Mouse (Mus musculus) spleen, postnatal 14 days (tissue): Measurements from ENCODE around the gene Gpr152.
A peak's percentile ranks its signal among the peaks of the same experiment; 100 is the strongest.

Experiments used
- DNase-seq, 2 experiments: peaks; one replicate each; pipeline ENCODE4 v3.0.0; 2021 to 2022; ENCODE audit warnings: low spot score in 2 of 2

The Gpr152 gene

GRCm38 (mm10) chr19:4150567-4151487, 11.2 kb downstream of the Gpr152 start:
- DNase-seq = no peak

- no peak for DNase-seq
These were observed 11.9 kb downstream of the Gpr152 start for GRCm38 (mm10) chr19:4151488-4151860.

GRCm38 (mm10) chr19:4151898-4152297, 12.3 kb downstream of the Gpr152 start:
- no peak for DNase-seq

DNA sequence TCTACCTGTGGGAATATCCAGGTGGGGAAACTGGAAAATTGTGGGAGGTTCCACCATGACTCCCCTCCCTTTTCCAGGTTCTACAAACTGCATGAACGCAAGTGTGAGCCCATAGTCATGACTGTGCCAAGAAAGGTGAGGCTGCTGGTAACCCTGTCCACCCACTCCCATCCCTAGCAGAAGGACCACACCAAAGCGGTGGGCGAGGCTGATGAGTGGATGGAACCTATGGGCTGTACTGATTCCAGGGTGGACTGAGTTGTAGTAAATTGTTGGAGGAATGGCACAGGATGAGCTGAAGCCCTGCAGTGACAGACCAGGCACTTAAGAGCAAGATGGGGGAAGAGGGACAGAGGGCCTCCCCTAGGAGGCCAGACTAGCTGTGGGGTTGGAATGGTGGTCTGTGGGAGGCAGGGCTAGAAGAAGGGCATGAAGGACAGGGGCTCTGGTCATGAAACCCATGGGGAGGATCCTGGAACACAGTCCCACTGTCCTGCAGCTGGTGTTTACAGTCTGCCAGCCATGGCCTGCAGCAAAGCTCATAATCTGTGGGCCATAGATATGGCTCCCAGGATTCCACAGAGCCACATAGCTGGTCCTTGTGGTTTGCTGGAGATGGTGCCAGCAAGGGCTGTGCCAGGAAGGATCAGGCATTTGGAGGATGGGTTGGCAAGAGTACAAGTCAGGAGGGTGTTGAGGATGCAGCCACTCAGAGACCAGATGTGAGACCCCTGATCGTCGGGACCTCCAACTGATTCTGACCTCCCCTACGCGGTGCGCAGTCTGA, 13.1 kb downstream of the Gpr152 start:
- no peak for DNase-seq

GRCm38 (mm10) chr19:4153232-4153654, 13.7 kb downstream of the Gpr152 start, which contains the start of gene Ptprcap:
TSS of gene Ptprcap (plus strand) at chr19:4153604.
- no peak for DNase-seq

DNA sequence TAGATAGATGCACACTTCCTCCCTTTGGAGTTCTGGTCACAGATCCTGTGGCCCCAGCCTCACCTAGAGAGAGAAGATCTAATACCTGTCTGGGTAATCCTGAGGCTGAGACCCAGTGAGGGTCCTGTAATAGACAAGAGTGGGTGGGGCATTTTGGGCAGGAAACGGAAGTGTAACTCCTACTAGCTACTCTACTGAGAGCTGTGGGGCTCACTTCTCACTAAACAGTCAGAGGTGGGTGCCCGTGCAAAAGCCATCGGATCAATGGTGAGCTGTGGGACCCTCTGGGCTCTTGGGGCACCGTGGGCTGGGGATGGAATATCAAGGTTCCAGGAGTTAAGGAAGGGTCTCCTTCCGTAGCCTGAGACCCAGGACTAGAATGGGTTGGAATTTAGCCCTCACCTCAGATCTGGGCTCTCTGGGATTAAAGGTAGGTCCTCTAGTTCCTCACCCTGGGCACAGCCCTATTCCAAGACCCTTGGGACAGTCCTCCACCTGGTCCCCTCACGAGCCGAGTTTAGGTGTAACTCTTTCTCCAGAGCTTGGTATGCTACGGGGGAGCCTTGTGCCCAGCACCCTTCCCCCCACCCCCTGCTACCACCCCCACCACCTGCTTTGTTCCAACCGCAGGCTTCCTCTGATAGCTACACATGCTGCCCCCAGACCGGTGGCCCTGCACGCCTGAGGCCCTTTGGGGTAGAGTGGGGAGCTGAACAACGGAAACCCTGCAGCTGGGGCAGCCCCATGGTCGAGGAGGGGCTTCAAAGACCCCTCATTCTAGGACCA, 15.0 kb downstream of the Gpr152 start:
- DNase-seq = peak; percentile 46 to 58

- peak in 1 of 2 experiments; percentile 32 for DNase-seq
These were observed 15.9 kb downstream of the Gpr152 start for GRCm38 (mm10) chr19:4155223-4156072.

- DNase-seq = no peak
These were observed 16.5 kb downstream of the Gpr152 start for GRCm38 (mm10) chr19:4156073-4156579.

- no peak for DNase-seq
These were observed 17.2 kb downstream of the Gpr152 start for GRCm38 (mm10) chr19:4156771-4157170.

GRCm38 (mm10) chr19:4159049-4159448, 19.5 kb downstream of the Gpr152 start:
- DNase-seq = no peak

DNA sequence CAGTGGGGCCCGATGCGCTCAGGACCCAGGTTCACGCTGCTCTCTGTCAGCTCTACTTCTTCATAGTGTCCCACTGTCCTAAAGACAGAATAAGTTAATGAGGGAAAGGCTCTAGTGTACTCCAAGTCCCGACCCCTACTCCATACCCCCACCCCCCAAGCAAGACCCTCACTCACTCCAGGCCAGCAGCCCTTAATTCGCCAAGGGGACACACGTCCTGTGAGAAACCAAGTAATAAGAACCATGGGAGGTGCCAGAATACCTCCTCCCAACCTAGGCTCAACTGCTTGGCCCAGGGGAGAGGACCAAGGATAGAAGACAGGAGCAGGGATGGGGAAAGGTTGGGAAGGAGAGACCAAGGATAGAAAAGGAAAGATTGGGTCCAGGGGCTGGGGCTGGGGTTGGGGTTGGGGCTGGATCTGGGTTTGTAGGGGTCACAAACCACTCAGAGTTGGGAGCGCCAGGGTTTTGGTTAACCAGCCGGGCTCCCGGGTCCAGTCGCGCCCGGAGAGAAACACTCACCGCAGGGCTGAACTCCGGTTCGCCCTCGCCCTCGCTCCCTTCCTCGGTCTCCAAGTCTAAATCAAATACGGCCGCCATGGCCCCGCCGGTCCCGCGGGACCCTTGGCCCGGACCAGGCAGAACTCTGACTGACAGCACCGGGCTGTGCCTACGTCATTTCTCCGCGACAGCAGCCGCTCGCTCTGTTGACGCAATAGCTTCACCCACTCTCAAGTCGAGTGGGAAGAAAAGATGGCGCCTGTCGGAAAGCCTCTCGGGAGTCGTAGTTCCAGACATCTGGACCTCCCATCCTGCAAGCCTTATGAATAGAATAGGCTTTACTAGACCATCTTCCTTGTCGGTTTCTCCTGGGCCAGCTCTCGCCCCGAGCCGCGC, 23.3 kb downstream of the Gpr152 start, which contains the start of gene Rps6kb2:
Rps6kb2 (minus strand) TSS at position 709 of the 897 bp plus-strand sequence.
- DNase-seq = peak; percentile 89 to 94

- DNase-seq = no peak
These were observed 23.9 kb downstream of the Gpr152 start for GRCm38 (mm10) chr19:4163543-4163887.

DNA sequence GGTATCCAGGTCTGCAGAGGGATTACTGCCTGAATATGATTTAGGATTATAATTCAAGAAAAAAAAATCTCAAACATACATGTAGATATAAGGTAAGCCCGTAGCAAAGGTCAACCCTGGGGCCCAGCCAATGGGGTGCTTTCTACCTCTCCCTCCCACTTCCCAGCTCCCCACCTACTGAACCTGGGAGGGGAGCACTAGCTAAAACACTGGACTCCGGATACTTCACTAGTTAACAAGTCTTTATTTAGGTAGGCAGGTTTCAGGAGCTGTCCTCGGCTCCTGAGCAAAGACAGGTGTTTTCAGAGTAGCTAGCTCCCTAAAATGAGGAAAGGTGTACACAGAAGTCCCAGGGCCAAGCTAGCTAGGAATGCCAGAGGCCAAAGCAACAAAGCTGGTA, 24.5 kb downstream of the Gpr152 start:
- DNase-seq = no peak

- no peak for DNase-seq
These were observed 25.1 kb downstream of the Gpr152 start for GRCm38 (mm10) chr19:4164721-4165120.

GRCm38 (mm10) chr19:4166678-4167476, 27.3 kb downstream of the Gpr152 start:
- DNase-seq = no peak

GRCm38 (mm10) chr19:4169378-4169784, 29.8 kb downstream of the Gpr152 start:
- DNase-seq = peak; percentile 99 to 100

DNA sequence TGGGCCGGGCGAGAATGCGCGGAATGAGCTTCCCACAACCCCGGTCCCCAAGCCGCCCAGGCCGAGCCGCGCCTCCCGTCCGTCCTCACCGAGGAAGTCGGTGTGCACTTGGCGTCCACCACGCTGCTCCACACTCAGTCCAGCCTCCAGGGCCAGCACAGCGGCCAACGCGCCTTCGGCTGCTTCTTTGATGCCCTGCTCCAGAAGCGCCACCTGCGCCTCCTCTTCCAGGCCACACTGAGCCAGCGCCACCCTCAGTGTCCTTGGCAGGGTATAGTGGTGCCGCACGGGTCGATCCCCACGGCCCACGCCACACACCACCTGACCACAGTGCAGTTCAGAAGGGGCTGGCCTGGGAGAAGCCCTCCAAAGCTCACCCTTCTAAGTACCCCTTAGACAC, 30.2 kb downstream of the Gpr152 start:
- DNase-seq = no peak

GRCm38 (mm10) chr19:4170723-4171392, 31.3 kb downstream of the Gpr152 start:
- no peak for DNase-seq
